Mouse (Mus musculus) lung, adult 10 weeks (tissue): ENCODE measurements around the gene Gdf2. TPM values are rescaled to one million over a fixed set of nuclear protein-coding genes. Genes with fewer than 3 reads are reported as not detected.

Experiments used
- polyA plus RNA-seq: library from polyadenylated mRNA; stranded (reverse); fragments of 350-450 nt; fragmentation: Illumina TruSeq; extraction: RNeasy Lipid Tissue Mini Kit (QIAGEN cat#74804); gene quantifications from one replicate; pipeline ENCODE4 v1.2.3, GENCODE M21; 2014; ENCODE audit warnings: low read depth, low replicate concordance; ENCODE audit not compliant: insufficient read depth

Gdf2 gene
- 0.22 TPM for polyA plus RNA-seq

GRCm38 (mm10) chr14:33940739-33941138 is at the start of gene Gdf2:
Gdf2 (plus strand) TSS chr14:33941039.

GRCm38 (mm10) chr14:33923168-33924070 is 17.4 kb upstream of the Gdf2 start, which contains the start of gene Gdf10:
Gdf10 (plus strand) TSS chr14:33923587.

GRCm38 (mm10) chr14:33953761-33954160 is 12.9 kb downstream of the Gdf2 start, which contains the start of gene Rbp3:
Rbp3 (plus strand) TSS chr14:33954003.

GRCm38 (mm10) chr14:33978604-33979059 is 37.8 kb downstream of the Gdf2 start, which contains the start of gene Zfp488:
Zfp488 (minus strand) TSS chr14:33978764.

Other genes with a start within 250 kb of the Gdf2 start
- 2.9 TPM for gene Gdf10, start 17.5 kb upstream of the Gdf2 start, polyA plus RNA-seq
- gene Rbp3, start 13.0 kb downstream of the Gdf2 start, polyA plus RNA-seq = not detected
- not detected for gene Zfp488, start 37.7 kb downstream of the Gdf2 start, polyA plus RNA-seq
- gene Gm30083, start 74.1 kb downstream of the Gdf2 start, polyA plus RNA-seq = not detected
- not detected for gene Gm5460, start 75.7 kb downstream of the Gdf2 start, polyA plus RNA-seq
- not detected for gene Antxrl, start 111.7 kb downstream of the Gdf2 start, polyA plus RNA-seq
- 21.6 TPM for gene Anxa8, start 144.9 kb downstream of the Gdf2 start, polyA plus RNA-seq
- gene A630023A22Rik, start 161.7 kb downstream of the Gdf2 start, polyA plus RNA-seq = 0.50 TPM
- gene Npy4r, start 211.4 kb downstream of the Gdf2 start, polyA plus RNA-seq = 0.12 TPM